Mouse (Mus musculus) lung, postnatal 14 days (tissue): ENCODE data around the gene Tescl.
A peak's percentile ranks its signal among the peaks of the same experiment; 100 is the strongest.

Experiments used
- DNase-seq: peaks from one replicate; pipeline ENCODE4 v3.0.0; 2021

The Tescl gene

GRCm38 (mm10) chr7:24333304-24333986 lies at the start of gene Tescl:
Gene Tescl (minus strand): TSS chr7:24333936.
- no peak for DNase-seq

GRCm38 (mm10) chr7:24382730-24383372 lies 49.1 kb upstream of the Tescl start:
- no peak for DNase-seq

GRCm38 (mm10) chr7:24380370-24380769 lies 46.6 kb upstream of the Tescl start:
- DNase-seq = no peak

GRCm38 (mm10) chr7:24379934-24380333 lies 46.2 kb upstream of the Tescl start:
- no peak for DNase-seq

- DNase-seq = no peak
Observed at GRCm38 (mm10) chr7:24378049-24378701, 44.4 kb upstream of the Tescl start.

GRCm38 (mm10) chr7:24377091-24377865 lies 43.5 kb upstream of the Tescl start:
- no peak for DNase-seq

GRCm38 (mm10) chr7:24376456-24376855 lies 42.7 kb upstream of the Tescl start:
- no peak for DNase-seq

- peak; percentile 59 for DNase-seq
Observed at GRCm38 (mm10) chr7:24373538-24374379, 40.0 kb upstream of the Tescl start.

- DNase-seq = no peak
Observed at GRCm38 (mm10) chr7:24372786-24373185, 39.0 kb upstream of the Tescl start.

- peak; percentile 62 for DNase-seq
Observed at GRCm38 (mm10) chr7:24372300-24372699, 38.6 kb upstream of the Tescl start.

GRCm38 (mm10) chr7:24371809-24372145 lies 38.0 kb upstream of the Tescl start:
- no peak for DNase-seq

- no peak for DNase-seq
Observed at GRCm38 (mm10) chr7:24371012-24371808, 37.5 kb upstream of the Tescl start.

GRCm38 (mm10) chr7:24369731-24370541 lies 36.2 kb upstream of the Tescl start, which contains the start of gene Kcnn4:
Gene Kcnn4 (plus strand): TSS chr7:24370263.
- no peak for DNase-seq

GRCm38 (mm10) chr7:24368946-24369345 lies 35.2 kb upstream of the Tescl start:
- DNase-seq = no peak

GRCm38 (mm10) chr7:24368226-24368625 lies 34.5 kb upstream of the Tescl start:
- no peak for DNase-seq

- DNase-seq = no peak
Observed at GRCm38 (mm10) chr7:24366716-24367632, 33.2 kb upstream of the Tescl start.

GRCm38 (mm10) chr7:24365258-24366014 lies 31.7 kb upstream of the Tescl start:
- DNase-seq = no peak

GRCm38 (mm10) chr7:24364827-24365226 lies 31.1 kb upstream of the Tescl start:
- DNase-seq = peak; percentile 88

GRCm38 (mm10) chr7:24363228-24363627 lies 29.5 kb upstream of the Tescl start:
- DNase-seq = peak; percentile 28
